Mouse (Mus musculus): ENCODE data around the gene Rassf10.
"Not testable (repeated sequence)": the region's sequence is repeated elsewhere in the genome, so short reads cannot be mapped to it uniquely, and the experiment has no call there.

Rassf10 gene

DNA sequence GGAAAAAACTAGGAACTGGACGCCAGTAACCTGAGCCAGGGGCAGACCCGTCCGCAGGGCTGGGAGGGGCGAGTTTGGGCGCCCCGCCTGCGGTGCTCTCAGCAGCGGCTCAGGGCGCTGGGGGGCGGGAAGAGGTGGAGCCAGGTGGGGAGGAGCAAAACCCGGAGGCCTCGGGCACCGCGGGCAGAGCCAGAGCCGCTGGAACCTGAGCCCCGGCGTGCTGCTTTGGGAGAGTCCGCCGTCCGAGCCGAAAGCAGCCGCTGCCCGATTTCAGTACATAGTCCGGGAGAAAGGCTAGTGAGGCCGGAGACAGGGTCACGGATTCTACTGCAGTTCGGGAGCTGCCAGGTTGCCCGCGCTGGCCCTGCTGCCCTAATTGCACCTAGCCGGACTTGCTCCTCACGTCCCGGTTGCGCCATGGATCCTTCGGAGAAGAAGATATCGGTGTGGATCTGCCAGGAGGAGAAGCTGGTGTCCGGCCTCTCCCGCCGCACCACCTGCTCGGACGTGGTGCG is at the start of gene Rassf10:
Rassf10 (plus strand) TSS at position 186 of the 515 bp plus-strand sequence.
- peak; percentile 92 for DNase-seq

DNA sequence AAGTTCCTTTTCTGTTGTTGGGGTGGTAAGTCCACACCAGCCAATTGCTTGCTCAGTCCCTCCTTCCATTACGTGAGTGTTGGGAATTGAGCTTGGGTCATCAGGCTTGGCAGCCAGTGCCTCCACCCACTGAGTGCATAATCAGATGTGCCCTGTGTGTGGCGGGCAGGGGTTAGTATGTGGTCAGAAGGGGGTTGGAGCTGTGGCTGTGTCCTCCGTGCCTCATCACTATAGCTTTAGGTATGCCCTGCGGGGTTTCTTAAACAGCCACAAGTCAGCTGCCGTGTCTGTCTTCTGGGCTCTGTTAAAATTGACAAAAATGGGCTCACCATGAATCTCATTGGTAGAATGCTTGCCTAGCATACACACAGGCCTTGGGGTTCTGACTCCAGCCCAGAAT is 46.9 kb upstream of the Rassf10 start:
- DNase-seq, result no peak

DNA sequence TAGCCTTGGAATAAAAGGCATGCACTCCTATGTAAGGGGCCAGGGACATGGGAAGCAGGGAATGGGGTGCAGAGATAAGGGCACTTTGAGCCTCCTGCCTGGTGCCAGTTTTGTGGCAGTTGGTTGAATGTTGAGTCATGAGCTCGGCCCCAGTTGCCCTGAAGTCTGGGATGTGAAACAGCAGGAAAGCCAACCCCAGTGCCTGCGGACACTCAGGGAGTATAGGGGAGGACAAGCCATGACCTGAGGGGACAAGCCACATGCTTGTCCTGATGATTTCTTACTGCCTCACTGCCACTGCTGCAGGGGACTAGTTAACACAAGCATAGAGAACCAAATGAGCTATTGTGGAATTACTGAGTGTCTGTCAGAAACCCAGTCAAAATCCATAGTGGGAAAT is 46.3 kb upstream of the Rassf10 start:
- DNase-seq, result no peak

DNA sequence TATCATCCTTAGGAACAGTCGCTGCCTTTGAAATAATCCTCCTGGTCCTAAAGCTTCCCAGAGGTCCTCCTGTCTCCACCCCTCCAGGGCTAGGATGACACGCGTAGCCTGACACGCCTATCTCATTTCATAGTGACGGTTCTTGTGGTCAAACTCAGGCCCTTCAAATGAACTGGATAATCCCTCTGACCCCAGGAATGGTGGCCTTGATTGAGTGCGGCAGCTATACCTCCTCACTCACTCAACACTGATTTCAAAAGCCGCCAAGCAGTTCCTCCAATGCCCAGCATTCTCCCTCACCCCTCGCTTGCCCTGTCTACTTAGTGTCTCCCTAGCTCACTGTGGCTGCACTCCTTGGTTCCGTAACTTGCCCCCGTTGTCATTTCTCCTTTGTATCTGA is 44.6 kb upstream of the Rassf10 start:
- no peak for DNase-seq

DNA sequence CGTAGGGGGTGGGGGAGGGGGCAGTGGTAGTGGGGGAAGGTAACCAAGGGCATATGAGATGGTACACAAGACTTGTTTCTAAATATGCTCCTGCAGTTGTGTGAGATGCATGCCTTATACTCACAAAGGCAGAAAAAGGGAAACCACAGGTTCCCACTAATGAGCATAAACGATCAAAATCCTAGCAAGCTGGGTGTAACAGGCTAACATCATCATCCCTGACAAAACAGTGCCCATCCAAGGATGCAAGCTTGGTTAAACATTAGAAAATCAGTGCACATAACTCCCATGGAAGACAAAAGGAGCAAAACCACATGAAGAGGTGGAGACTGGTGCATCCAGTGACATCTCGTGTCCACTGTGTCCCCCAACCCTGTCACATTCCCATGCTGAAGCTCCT is 40.8 kb upstream of the Rassf10 start:
- DNase-seq, result no peak

DNA sequence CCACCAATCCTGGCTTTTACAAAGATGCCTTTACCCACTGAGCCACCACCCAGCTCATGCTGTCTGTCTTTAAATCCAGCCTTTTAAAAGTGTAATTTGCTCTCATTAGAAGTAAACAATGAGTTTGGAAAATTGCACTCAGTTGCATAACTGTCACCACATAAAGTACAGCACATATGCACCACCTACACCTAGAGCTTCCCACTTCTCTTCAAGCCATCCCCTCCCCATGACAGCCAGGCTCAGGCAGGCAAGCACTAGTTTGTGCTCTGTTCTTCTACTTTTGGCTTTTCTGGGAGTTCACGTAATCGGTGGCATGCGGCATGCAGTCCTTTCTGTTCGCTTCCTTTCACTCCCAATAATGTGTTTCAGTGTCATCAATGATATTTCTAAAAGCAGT is 38.2 kb upstream of the Rassf10 start:
- DNase-seq, result no peak

DNA sequence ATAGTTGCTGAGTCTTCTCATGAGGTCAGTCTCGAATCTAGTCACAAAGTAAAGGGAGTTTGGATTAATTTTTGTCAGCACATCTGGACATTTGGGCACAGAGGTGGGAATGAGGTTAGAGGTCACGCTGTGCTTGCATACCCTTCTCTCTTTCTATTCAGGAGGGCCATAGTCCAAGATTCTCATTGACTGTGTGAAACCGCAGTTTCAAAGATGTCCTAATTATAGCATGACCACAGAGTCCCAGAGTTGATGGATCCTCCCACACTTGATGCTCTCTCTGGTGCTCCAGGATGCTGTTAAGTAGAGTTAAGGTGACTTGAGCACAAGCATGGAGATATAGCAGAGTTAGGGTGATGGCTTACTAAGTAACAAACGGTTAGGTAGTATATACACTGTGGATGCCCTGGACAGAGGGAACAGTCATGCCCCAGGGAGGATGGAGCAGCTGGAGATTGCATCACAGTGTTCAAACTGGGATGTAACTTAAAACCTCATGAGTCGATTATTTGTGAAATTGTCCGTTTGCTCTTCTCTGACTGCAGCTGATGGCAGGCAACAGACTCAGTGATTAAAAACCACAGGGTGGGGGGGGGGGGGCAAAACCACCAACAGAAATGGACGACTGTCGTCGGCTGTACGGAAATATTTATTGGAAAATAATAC is 36.0 kb upstream of the Rassf10 start:
- DNase-seq, result no peak

DNA sequence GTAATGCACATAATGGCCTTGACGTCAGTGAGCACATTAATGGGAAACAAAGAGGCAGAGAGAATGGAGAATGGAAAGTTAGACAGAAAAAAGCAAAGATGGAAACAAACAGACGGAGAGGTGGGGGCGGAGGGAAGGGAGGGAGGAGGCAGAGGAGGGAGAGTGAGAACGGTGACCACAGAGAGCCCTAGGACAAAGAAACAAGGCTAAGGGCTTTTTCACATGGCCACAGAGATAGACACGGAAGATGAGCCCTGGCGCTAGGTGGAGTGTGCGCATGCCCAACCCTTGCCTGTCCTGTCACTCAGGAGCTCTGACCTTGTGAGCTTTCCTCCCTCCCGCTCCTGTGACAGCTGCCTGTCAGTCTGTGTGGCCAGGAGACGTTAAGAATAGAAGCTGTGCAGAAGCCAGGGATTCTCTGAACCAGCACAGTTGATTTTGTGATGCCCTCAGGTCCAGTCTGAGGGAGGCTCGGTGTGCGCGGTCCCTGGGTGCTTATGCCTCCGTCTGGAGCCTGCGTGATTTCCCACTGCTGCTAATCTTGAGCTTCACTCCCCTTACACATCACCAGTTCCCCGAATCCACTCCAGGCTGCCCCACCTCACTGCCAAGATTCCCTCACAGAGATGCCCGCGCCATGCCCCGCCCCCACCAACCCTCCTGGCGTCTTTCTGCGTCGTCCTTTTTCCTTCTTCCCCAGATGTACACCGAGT is 35.3 kb upstream of the Rassf10 start:
- DNase-seq, result no peak

DNA sequence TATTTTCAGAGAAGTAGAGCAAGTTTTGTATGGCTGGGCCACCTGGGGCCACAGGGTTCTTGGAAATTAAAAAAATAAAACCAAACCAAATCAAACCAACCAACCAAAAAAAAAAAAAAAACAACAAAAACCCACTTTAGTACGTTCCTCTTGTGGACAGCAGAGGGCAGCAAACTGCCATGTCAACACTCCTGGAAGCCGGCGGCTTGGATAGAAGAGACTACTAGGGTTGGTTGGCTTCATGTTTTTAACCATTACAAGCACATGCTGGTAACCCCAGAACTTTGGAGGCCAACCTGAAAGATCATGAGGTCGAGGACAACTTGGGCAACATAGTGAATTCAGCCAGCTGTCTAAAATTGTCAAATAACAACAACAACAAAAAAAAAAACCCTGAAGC is 33.9 kb upstream of the Rassf10 start:
- peak; percentile 61 for DNase-seq

DNA sequence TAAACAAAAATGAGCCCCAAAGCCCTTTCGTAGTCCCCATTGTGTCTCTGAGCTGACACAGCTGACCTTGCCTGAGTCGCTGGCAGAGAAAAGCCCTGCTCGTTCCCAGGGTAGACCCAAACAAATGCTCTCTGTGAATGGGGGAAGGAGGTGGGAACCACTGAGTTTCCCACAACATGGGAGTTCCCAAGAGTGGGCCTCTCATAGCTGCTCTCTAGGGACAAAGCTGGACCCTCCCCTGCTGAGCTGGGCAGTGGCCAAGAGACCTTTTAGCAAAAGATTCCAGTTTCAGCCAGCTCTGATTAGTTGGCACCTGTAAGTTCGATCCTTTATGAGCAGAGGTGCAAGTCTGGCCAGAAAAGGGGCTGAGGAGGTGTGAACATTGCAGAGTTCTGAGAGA is 31.0 kb upstream of the Rassf10 start:
- DNase-seq, result no peak

DNA sequence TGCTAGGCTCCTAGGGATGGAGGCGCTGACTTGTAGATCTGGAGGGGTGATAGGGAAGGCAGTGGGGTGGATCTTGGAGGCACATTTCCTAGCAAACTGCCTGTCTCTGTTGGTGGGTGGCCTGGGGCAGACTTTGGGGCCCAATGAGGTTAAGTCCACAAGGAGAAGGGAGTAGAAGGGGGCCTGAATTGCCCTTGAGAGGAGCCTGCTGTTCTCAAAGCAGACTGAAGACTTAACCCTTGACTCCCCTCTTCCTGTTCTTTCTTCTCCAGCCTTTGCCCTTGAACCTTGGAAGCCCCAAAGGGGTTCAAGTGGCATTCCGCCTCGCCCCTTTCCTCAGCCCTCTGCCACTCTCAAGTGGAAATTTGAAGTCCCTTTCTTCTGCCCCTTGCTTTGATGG is 30.1 kb upstream of the Rassf10 start:
- no peak for DNase-seq

DNA sequence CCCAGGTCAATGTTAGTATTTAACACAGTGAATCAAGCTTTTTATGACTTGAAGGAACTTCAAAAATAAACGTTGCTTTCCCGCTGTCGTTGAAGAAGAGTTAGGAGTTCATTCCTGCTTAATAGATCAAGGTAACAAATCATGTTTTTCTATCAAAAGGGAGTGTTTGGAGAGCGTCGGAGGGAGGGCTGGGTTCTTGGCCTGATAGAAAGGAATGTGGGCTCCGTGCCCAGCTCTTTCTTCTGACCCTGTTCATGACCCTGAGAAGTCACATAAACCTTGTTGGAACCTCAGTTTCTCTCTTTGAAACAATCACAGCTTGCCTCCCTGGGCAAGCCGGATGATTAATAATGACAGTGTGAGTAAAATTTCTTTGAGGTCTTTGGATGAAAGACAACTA is 23.1 kb upstream of the Rassf10 start:
- peak; percentile 59 for DNase-seq

DNA sequence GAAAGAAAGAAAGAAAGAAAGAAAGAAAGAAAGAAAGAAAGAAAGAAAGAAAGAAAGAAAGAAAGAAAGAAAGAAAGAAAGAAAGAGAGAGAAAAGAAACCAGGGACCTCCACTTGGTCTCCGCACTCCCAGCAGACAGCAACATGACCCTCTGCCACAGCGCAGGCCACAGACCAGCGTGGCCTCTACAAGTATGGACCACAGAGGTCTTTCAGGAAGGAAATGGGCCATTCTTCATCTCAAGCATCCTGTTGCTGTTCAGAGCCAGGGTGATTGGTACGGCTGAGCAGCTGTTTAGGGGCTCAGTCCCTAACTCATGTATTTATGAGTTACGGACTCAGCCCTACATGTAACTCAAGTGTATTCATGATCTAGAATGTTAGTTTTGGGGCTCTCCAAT is 17.9 kb upstream of the Rassf10 start:
- not testable (repeated sequence) for DNase-seq

DNA sequence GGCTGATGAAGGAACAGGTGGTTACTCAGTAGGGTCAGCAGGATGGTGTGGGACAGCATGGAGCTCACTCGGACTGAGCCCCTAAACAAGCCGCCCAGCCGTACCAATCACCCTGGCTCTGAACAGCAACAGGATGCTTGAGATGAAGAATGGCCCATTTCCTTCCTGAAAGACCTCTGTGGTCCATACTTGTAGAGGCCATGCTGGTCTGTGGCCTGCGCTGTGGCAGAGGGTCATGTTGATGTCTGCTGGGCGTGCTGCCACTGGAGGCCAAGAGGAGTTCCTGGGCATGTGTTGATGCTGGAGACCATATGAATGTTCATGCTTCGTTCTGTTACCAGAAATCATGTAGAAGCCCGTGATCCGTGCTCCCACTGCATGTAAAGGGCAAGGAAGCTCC is 16.7 kb upstream of the Rassf10 start:
- DNase-seq, result no peak

DNA sequence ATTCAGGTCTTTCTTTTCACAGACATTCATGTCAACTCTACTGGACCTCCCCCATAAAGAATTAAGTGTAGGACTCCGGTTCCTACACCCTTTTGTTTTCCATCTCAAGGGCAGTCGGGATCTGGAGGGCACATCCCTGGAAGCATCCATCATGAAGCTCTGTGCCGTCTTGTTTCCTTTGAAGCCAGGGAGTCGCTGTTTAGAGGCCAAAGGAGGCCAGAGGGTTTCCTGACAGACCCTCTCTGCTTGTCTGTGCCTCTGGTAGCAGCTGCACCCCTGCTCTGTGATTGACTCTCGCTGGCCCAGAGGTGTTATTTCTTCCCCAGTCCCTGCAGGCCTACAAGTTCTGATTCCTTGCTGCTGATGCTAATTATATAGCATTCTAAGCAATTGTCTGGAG is 14.8 kb upstream of the Rassf10 start:
- DNase-seq, result no peak

DNA sequence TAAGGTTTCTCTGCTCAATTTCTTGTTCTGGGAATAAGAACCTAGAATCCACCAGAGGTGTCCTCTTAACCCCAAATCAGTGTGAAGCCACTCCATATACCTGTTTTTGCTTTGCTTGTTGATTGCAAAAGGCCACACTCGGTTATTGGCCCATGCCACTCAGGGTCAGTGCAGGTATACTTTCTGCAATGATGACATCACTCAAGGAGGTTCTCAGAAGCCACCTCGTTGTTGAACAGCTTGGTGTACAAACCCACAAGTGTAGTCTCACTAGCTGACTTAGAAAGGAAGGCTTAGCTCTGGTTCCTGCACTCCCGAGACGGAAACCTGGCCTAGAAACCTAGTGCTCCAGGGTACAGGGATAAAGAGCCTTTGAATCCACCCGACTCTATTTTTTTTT is 11.2 kb upstream of the Rassf10 start:
- no peak for DNase-seq

DNA sequence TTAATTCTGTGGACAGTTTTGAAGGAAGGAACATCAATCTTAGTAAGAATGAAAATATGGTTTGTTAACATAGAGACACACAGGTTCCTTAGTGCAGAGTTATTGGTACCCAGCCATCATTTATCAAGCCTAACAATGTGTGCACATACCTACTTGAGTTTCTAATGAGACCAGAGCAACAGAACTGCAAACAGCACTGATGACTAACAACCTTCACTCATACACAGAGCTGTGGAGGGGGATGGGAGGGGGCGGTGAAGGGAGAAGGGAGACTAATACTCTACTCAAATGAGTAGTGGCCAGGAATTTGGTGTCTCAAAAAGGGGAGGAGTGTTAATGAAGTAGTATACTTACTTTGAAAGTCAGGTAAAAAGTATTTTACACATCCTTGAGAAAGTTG is 10.7 kb upstream of the Rassf10 start:
- no peak for DNase-seq

DNA sequence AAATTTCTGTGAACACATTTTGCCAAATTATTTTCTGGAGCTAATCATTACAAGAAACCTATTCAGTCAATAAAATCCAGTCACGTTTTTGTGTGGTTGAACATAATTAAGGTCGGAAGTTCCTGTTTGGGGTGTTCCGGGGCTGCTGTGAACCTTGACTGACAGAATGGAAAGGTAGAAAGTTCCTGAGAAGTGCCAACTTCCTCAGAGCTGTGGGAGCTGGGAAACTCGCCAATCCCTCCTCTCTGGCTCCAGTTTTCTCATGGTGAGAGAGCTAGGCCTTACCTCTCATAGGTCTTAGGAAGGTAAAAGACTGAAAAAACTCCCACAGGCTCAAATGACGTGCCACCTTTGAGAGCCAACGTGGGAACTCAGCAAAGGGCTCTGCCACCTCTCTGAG is 7.1 kb upstream of the Rassf10 start:
- peak; percentile 62 for DNase-seq

DNA sequence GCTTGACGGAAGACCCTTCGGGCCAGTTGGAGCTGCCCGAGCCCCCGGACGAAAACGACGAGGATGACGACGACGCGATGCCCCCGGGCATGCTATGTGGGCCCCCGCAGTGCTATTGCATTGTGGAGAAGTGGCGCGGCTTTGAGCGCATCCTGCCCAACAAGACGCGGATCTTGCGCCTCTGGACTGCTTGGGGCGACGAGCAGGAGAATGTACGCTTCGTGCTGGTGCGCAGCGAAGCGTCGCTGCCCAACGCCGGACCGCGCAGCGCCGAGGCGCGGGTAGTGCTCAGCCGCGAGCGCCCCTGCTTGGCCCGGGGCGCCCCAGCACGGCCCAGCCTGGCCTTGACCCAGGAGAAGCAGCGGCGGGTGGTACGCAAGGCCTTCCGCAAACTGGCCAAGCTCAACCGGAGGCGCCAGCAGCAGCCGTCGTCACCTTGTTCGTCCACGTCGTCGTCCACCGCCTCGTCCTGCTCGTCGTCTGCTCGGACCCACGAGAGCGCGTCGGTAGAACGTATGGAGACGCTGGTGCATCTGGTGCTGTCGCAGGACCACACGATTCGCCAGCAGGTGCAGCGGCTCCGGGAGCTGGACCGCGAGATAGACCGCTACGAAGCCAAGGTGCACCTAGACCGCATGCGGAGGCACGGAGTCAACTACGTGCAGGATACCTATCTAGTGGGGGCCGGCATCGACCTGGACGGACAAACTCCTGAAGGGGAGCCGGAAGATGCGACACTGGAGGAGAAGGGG is 765 bp downstream of the Rassf10 start:
- peak; percentile 47 for DNase-seq

DNA sequence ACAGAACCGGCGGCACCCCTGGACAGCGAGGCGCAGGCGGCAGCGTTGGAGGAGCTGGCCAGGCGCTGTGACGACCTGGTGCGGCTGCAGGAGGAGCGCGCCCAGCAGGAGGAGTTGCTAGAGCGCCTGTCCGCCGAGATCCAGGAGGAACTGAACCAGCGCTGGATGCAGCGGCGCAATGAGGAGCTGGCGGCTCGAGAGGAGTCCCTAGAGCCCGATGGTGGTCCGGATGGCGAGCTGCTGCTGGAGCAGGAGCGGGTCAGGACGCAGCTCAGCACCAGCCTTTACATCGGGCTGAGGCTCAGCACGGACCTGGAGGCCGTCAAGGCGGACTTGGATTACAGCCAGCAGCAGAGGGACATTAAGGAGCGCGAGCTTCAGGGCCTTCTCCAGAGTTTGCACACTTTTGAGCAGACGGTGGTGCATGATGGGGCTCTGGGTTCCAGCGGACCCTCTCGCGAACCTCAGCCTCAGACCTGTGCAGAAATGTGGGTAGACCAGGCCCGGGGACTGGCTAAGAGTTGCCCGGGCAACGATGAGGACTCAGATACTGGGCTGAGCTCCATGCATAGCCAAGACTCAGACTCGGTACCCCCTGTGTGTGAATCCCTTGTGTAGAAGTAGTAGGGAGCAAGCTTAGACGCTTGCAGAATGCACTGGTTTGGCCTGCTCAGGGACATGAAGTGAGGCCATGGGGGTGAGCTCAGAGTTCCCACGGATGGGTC is 1.5 kb downstream of the Rassf10 start:
- DNase-seq, result peak; percentile 67

DNA sequence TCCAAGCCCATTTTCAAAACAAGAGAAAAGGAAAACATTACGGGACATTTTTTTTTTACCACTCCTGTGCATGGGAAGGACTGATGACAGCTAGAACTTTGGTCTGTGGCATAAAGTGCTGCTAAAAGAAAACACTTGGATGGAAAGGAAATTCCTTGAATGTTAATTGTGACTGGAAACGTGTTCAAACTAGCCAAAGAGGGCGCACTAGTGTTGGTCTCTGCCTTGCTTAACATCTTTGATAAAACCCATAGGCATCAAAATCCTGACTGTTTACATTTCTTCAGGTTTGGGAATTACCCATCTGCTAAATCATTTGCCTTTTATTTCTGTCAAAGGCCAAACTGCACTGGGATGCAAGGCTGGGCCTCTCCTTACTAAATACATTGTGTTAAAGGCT is 2.2 kb downstream of the Rassf10 start:
- no peak for DNase-seq

DNA sequence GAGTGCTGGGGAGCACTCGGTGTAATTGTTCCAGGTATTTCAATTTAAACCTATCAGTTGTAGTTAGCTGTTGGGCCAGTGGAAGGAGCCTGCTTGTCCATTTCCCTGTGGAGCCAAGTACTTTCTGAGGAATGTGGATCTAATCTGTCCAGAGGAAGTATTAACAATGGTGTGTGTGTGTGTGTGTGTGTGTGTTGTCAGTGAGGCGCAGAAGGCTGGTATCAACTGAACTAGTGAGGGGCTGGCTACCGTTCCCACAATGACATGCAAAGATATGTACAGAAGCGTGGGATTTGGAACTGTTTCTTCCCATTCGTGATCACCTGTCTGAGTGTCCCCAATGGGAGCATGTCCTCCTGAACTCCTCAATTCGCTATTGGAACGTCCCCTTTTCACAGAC is 3.2 kb downstream of the Rassf10 start:
- DNase-seq, result peak; percentile 6

DNA sequence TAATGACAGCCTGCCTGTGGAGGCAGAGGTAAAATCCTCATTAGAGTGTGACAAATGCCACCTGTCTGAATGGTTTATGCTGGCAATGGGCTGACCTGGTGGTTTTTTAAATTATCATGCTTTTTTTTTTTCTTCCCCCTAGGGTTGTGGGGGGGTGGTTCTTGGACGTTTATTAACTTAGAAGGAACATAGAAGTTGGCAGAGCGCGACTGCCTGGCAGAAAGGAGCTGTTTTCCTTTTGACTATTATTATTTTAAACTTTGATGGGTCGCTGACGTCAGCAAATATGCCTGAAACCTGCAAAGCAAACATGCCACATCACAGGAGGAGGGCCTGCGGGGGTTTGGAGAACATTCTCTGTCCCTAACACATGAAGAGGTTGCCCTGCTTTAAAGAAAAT is 3.9 kb downstream of the Rassf10 start:
- DNase-seq, result peak; percentile 32

Measured in kidney, adult 18-20 months (tissue).